Mouse (Mus musculus) midbrain, embryonic 11.5 days (tissue): ENCODE data around the gene Arel1. TPM values are rescaled to one million over a fixed set of nuclear protein-coding genes. Genes with fewer than 3 reads are reported as not detected.
A peak's percentile ranks its signal among the peaks of the same experiment; 100 is the strongest.

Experiments used
- ATAC-seq: fragments of 200-750 bp; cut with Nextera tagmentation; 2 replicates; pipeline ENCODE4 v1.8.0; 2017; ENCODE audit warnings: moderate TSS enrichment, moderate library complexity; ENCODE audit not compliant: low FRiP score
- DNase-seq: peaks from one replicate; pipeline ENCODE4 v3.0.0; 2015; ENCODE audit warnings: low spot score; ENCODE audit errors: missing footprints
- H3K27ac ChIP-seq: fragments of 300-500 bp; sonication (generic); 2 replicates; pipeline ENCODE4 v1.5.1; 2014; ENCODE audit warnings: low read depth, low read length
- H3K27me3 ChIP-seq: fragments of 300-500 bp; sonication (generic); 2 replicates; pipeline ENCODE4 v1.6.1; 2014; ENCODE audit warnings: mild to moderate bottlenecking, low read length, moderate library complexity, mixed read lengths; ENCODE audit not compliant: control insufficient read depth, insufficient read depth
- H3K36me3 ChIP-seq: fragments of 300-500 bp; sonication (generic); 2 replicates; pipeline ENCODE4 v1.6.1; 2014; ENCODE audit warnings: mild to moderate bottlenecking, low read length, moderate library complexity, mixed read lengths; ENCODE audit not compliant: control insufficient read depth, insufficient read depth
- H3K4me1 ChIP-seq: fragments of 300-500 bp; sonication (generic); 2 replicates; pipeline ENCODE4 v1.6.1; 2014; ENCODE audit warnings: low read length; ENCODE audit not compliant: control insufficient read depth, insufficient read depth
- H3K4me2 ChIP-seq: fragments of 300-500 bp; sonication (generic); 2 replicates; pipeline ENCODE4 v1.6.1; 2014; ENCODE audit warnings: mild to moderate bottlenecking, moderate library complexity
- H3K4me3 ChIP-seq: fragments of 300-500 bp; sonication (generic); 2 replicates; pipeline ENCODE4 v1.5.1; 2014; ENCODE audit warnings: low read depth, low read length
- H3K9ac ChIP-seq: fragments of 300-500 bp; sonication (generic); 2 replicates; pipeline ENCODE4 v1.6.1; 2014; ENCODE audit warnings: low read length
- H3K9me3 ChIP-seq: fragments of 300-500 bp; sonication (generic); 2 replicates; pipeline ENCODE4 v1.6.1; 2016; ENCODE audit warnings: low read length; ENCODE audit not compliant: control insufficient read depth
- WGBS: fragments of 180-500 bp; shearing (Covaris S2); extraction: QIAGEN DNeasy Blood & Tissue Kit; methylation state at CpG from one replicate; pipeline ENCODE4 v1.1.7; 2014; 5-methylcytosine and 5-hydroxymethylcytosine counted together
- polyA plus RNA-seq: library from polyadenylated mRNA; unstranded; fragments of >200 nt; fragmentation: Nextera tagmentation; extraction: Ambion mirVana; gene quantifications from 2 replicates; pipeline ENCODE4 v1.2.1, GENCODE M21; 2014

The Arel1 gene
- polyA plus RNA-seq, 1 experiment from 2014 or later = 24.3 TPM

DNA sequence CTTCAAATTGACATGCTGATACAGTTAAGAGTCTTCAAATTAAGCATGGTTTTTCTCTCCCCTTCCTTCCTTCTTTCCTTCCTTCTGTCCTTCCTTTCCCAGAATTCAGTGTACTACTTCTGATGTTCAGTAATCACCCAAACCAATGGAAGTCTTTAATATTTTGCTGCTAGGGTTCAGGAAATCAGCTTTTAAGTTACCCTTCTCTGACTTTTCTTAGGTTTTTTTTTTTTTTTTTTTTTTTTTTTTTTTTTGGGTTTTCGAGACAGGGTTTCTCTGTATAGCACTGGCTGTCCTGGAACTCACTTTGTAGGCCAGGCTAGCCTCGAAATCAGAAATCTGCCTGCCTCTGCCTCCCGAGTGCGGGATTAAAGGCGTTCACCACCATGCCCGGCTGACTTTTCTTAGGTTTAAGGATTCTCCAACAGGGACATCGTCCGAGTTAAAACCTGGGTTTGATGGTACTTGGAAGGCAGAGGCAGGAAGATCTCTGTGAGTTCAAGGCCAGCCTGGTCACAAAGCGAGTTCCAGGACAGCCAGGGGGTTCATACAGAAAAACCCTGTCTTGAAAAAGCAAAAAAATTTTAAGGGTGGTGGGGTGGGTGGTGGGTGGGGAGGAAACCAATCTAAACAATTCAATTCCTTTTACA is 24.5 kb upstream of the Arel1 start:
- Histone ChIP-seq H3K4me2 (peak overlapping the region; percentile 25), H3K9ac (no peak overlapping the region), H3K9me3 (no peaks in the 10 kb centered on the region), H3K27ac (no peak overlapping the region), H3K4me1 (peaks cover 14% of the 10 kb centered on the region), H3K36me3 (no peaks in the 10 kb centered on the region), H3K4me3 (0 out of 2 replicates have a peak overlapping the region, but pooled peaks have one; percentile 96), H3K27me3 (no peaks in the 10 kb centered on the region)
- WGBS = 92% methylated on average over 9 of the region's 9 CpGs
- ATAC-seq = no peak
- no peak for DNase-seq

- no peaks in the 10 kb centered on the region for H3K9me3 ChIP-seq
- H3K36me3 ChIP-seq = no peaks in the 10 kb centered on the region
- H3K9ac ChIP-seq = no peak overlapping the region
- H3K27ac ChIP-seq = no peak overlapping the region
- H3K27me3 ChIP-seq = no peaks in the 10 kb centered on the region
- ATAC-seq = no peak
- DNase-seq = no peak
- WGBS = 80% methylated on average over 4 of the region's 4 CpGs
- no peak overlapping the region for H3K4me2 ChIP-seq
- no peak overlapping the region for H3K4me3 ChIP-seq
- H3K4me1 ChIP-seq = no peaks in the 10 kb centered on the region
Measured at GRCm38 (mm10) chr12:84989456-84989855, 18.8 kb upstream of the Arel1 start.

GRCm38 (mm10) chr12:84979264-84979862 is 8.7 kb upstream of the Arel1 start:
- Histone ChIP-seq H3K4me1 (no peaks in the 10 kb centered on the region), H3K9me3 (no peaks in the 10 kb centered on the region), H3K4me2 (no peak overlapping the region), H3K9ac (no peak overlapping the region), H3K36me3 (peaks cover 21% of the 10 kb centered on the region), H3K27me3 (no peaks in the 10 kb centered on the region), H3K27ac (no peak overlapping the region), H3K4me3 (no peak overlapping the region)
- DNase-seq (no peak), ATAC-seq (no peak)
- 89% methylated on average over 2 of the region's 2 CpGs for WGBS

GRCm38 (mm10) chr12:84969656-84970427 is 858 bp downstream of the Arel1 start:
- Histone ChIP-seq H3K27me3 (no peaks in the 10 kb centered on the region), H3K4me2 (peak overlapping the region; percentile 82), H3K4me1 (peaks cover 11% of the 10 kb centered on the region), H3K27ac (no peak overlapping the region), H3K4me3 (peak overlapping the region; percentile 89), H3K9me3 (no peaks in the 10 kb centered on the region), H3K9ac (peak overlapping the region; percentile 85), H3K36me3 (peaks cover 2% of the 10 kb centered on the region; the same call in 1 of the 2 replicates)
- ATAC-seq = no peak
- no peak for DNase-seq
- 24% methylated on average over 15 of the region's 15 CpGs for WGBS

GRCm38 (mm10) chr12:84968831-84969655 is 1.7 kb downstream of the Arel1 start:
- Histone ChIP-seq H3K9ac (no peak overlapping the region; the same call in 1 of the 2 replicates), H3K4me2 (peak overlapping the region; percentile 82), H3K36me3 (no peaks in the 10 kb centered on the region), H3K4me1 (peaks cover 11% of the 10 kb centered on the region), H3K27ac (no peak overlapping the region), H3K4me3 (no peak overlapping the region), H3K27me3 (no peaks in the 10 kb centered on the region), H3K9me3 (no peaks in the 10 kb centered on the region)
- ATAC-seq = no peak
- DNase-seq = no peak
- 87% methylated on average over 16 of the region's 16 CpGs for WGBS

- 79% methylated on average over 7 of the region's 7 CpGs for WGBS
- DNase-seq (no peak), ATAC-seq (no peak)
- no peak overlapping the region for H3K4me2 ChIP-seq
- no peaks in the 10 kb centered on the region for H3K4me1 ChIP-seq
- H3K27ac ChIP-seq = no peak overlapping the region
- no peaks in the 10 kb centered on the region for H3K9me3 ChIP-seq
- H3K36me3 ChIP-seq = no peaks in the 10 kb centered on the region; the same call in 1 of the 2 replicates
- no peaks in the 10 kb centered on the region for H3K27me3 ChIP-seq
- H3K9ac ChIP-seq = no peak overlapping the region
- no peak overlapping the region for H3K4me3 ChIP-seq
Measured at GRCm38 (mm10) chr12:84962606-84963005, 8.1 kb downstream of the Arel1 start.

DNA sequence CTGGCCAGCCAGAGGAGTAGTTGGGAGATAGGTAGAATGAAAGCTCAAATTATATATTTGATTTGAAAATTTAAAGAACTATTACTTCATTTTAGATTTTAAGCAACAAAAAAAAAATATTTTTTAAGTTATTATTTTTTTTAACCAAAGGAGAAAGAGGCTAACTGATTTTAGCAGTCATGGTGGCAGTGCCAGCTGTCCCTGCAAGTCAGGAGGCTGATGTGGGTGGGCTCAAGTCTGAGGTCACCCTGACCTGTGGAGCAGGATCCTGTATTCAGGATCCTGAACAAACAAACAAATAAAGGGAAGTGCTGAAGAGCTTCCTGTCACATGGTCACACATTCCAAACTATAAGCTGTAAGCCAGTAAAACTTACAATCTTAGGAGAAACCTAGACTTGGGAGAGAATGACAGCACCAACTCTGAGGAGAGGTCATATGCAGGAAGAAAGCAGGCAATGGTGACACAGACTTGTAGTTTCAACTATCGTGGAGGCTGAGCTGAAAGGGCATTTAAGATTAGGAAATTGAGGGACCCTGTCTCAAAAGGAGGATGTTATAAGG is 11.8 kb downstream of the Arel1 start:
- H3K27ac ChIP-seq = no peak overlapping the region
- no peak for ATAC-seq
- no peak for DNase-seq
- no peak overlapping the region for H3K4me3 ChIP-seq
- H3K27me3 ChIP-seq = no peaks in the 10 kb centered on the region
- no peak overlapping the region for H3K4me2 ChIP-seq
- no peaks in the 10 kb centered on the region; the same call in 1 of the 2 replicates for H3K36me3 ChIP-seq
- WGBS = 86% methylated on average over 1 of the region's 1 CpGs
- H3K4me1 ChIP-seq = no peaks in the 10 kb centered on the region
- no peaks in the 10 kb centered on the region for H3K9me3 ChIP-seq
- H3K9ac ChIP-seq = no peak overlapping the region

DNA sequence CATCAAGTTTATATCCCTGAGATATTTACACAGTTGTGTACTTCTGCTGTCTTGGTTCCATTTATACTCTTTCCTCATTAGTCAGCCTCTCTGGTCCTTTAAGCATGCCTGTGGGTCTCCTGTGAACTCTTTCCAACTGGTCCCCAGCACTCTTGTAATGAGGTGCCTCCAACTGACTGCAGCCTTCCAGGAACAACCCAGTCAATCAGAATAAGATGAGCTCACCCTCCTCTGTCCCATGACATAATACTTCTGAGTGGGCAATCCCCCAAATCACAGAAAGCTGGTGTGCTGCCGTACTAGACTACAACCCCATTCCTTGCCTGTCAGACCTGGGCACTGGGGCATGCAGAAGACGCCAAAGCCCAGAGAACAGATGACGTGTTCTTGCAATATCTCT is 14.4 kb downstream of the Arel1 start:
- H3K9ac ChIP-seq = no peak overlapping the region
- H3K27me3 ChIP-seq = no peaks in the 10 kb centered on the region
- H3K4me1 ChIP-seq = no peaks in the 10 kb centered on the region
- no peak overlapping the region for H3K27ac ChIP-seq
- 97% methylated on average over 3 of the region's 3 CpGs for WGBS
- no peak for DNase-seq
- no peaks in the 10 kb centered on the region for H3K9me3 ChIP-seq
- no peaks in the 10 kb centered on the region for H3K36me3 ChIP-seq
- no peak overlapping the region for H3K4me2 ChIP-seq
- no peak overlapping the region for H3K4me3 ChIP-seq
- ATAC-seq = no peak
